Mouse (Mus musculus): ENCODE results near the gene H2-Eb1. TPM values are rescaled to one million over a fixed set of nuclear protein-coding genes. Genes with fewer than 3 reads are reported as not detected.

Gene H2-Eb1
- total and polyA plus RNA-seq, 3 experiments: not detected

- TF ChIP-seq CTCF (IDR thresholded peaks at IDR 0.05; ENCODE audit: low read depth, low read length) (peak; percentile 86), TAL1 (conservative IDR thresholded peaks at IDR 0.05; ENCODE audit: low read depth, low read length) (no peak), POLR2AphosphoS5 (IDR thresholded peaks at IDR 0.05; ENCODE audit: insufficient replicate concordance, low read depth, low read length) (no peak), GATA1 (IDR thresholded peaks at IDR 0.05; ENCODE audit: borderline replicate concordance, low read length) (no peak), GATA2 (IDR thresholded peaks at IDR 0.05; ENCODE audit: borderline replicate concordance, low read depth, low read length) (no peak)
- Histone ChIP-seq H3K27me3 (ENCODE audit: insufficient read depth, low read length) (no peaks in the 10 kb centered on the region; the same call in none of the 2 replicates), H3K9me3 (replicated peaks) (no peaks in the 10 kb centered on the region), H3K4me1 (ENCODE audit: insufficient read depth, low read depth, low read length) (no peaks in the 10 kb centered on the region), H3K4me3 (ENCODE audit: low read depth, low read length) (no peak overlapping the region), H3K36me3 (replicated peaks) (no peaks in the 10 kb centered on the region)
- DNase-seq (ENCODE audit: low spot score) (peak; percentile 13), ATAC-seq (ENCODE audit: extremely low read depth, insufficient number of reproducible peaks, low FRiP score, poor library complexity, severe bottlenecking) (no peak)
These were observed 43.8 kb downstream of the H2-Eb1 start for GRCm38 (mm10) chr17:34349429-34349828.

DNA sequence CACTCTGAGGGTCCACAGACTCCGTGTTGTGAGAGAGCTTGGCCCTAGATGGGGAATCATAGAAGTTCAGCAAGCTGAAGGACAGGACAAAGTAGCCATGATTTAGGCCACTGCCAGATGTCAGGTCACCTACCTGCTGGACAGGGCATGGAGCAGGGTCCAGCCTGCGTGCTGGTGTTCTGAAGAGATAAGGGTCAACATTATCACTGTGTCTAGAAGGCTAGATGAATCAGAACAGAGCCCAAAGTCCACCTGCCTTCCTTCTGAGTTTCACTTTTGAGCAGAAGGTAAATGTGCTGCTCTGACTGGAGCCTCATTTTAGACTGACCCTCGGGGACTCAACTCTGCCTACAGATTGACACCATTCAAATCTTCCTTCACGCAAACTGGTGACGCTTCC, 48.9 kb downstream of the H2-Eb1 start, which contains the start of gene Btnl2:
Gene Btnl2, plus strand, starts transcription at position 284 of the 400 bp plus-strand sequence.
- TF ChIP-seq POLR2AphosphoS5 (IDR thresholded peaks at IDR 0.05; ENCODE audit: insufficient replicate concordance, low read depth, low read length) (no peak), TAL1 (conservative IDR thresholded peaks at IDR 0.05; ENCODE audit: low read depth, low read length) (no peak), CTCF (IDR thresholded peaks at IDR 0.05; ENCODE audit: low read depth, low read length) (no peak), GATA2 (IDR thresholded peaks at IDR 0.05; ENCODE audit: borderline replicate concordance, low read depth, low read length) (no peak)
- DNase-seq (ENCODE audit: low spot score) (no peak), ATAC-seq (ENCODE audit: extremely low read depth, insufficient number of reproducible peaks, low FRiP score, poor library complexity, severe bottlenecking) (no peak)
- Histone ChIP-seq H3K36me3 (replicated peaks) (no peaks in the 10 kb centered on the region), H3K27me3 (ENCODE audit: insufficient read depth, low read length) (peaks cover 3% of the 10 kb centered on the region; the same call in 1 of the 2 replicates), H3K4me3 (ENCODE audit: low read depth, low read length) (no peak within 1 kb of the TSS), H3K9me3 (replicated peaks) (no peaks in the 10 kb centered on the region), H3K4me1 (ENCODE audit: insufficient read depth, low read depth, low read length) (no peaks in the 10 kb centered on the region)

- Histone ChIP-seq H3K9me3 (replicated peaks) (no peaks in the 10 kb centered on the region), H3K4me3 (ENCODE audit: low read depth, low read length) (no peak overlapping the region), H3K36me3 (replicated peaks) (no peaks in the 10 kb centered on the region), H3K27me3 (ENCODE audit: insufficient read depth, low read length) (peaks cover 3% of the 10 kb centered on the region; the same call in 1 of the 2 replicates), H3K4me1 (ENCODE audit: insufficient read depth, low read depth, low read length) (no peaks in the 10 kb centered on the region)
- ATAC-seq (ENCODE audit: extremely low read depth, insufficient number of reproducible peaks, low FRiP score, poor library complexity, severe bottlenecking) (no peak), DNase-seq (ENCODE audit: low spot score) (no peak)
- TF ChIP-seq TAL1 (conservative IDR thresholded peaks at IDR 0.05; ENCODE audit: low read depth, low read length): no peak
- no peak for TF ChIP-seq GATA1 (IDR thresholded peaks at IDR 0.05; ENCODE audit: borderline replicate concordance, low read length)
- no peak for TF ChIP-seq CTCF (IDR thresholded peaks at IDR 0.05; ENCODE audit: low read depth, low read length)
- TF ChIP-seq POLR2AphosphoS5 (IDR thresholded peaks at IDR 0.05; ENCODE audit: insufficient replicate concordance, low read depth, low read length): no peak
- TF ChIP-seq GATA2 (IDR thresholded peaks at IDR 0.05; ENCODE audit: borderline replicate concordance, low read depth, low read length): no peak
These were observed 49.3 kb downstream of the H2-Eb1 start for GRCm38 (mm10) chr17:34354940-34355339.

DNA sequence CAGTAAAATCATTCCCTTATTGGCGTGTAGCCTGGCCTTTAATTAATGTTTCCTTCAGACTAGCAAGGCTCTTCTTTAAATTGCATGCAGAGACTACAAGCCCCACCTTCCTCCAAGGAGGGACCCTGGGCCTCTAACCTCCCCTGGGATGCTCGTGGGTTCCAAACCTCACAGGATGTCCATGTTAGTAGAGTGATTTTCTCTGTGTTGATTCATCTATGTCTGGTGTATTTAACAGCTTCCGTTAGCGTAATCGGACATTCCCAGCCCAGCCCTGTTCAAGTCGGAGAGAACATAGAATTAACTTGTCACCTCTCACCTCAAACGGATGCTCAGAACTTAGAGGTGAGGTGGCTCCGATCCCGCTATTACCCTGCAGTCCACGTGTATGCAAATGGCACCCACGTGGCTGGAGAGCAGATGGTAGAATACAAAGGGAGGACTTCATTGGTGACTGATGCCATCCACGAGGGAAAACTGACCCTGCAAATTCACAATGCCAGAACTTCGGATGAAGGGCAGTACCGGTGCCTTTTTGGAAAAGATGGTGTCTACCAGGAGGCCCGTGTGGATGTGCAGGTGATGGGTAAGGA, 57.4 kb downstream of the H2-Eb1 start:
- no peaks in the 10 kb centered on the region for H3K9me3 ChIP-seq (replicated peaks)
- ATAC-seq (ENCODE audit: extremely low read depth, insufficient number of reproducible peaks, low FRiP score, poor library complexity, severe bottlenecking): no peak
- DNase-seq (ENCODE audit: low spot score): no peak

GRCm38 (mm10) chr17:34363676-34364310, 58.1 kb downstream of the H2-Eb1 start:
- Histone ChIP-seq H3K4me1 (ENCODE audit: insufficient read depth, low read depth, low read length) (no peaks in the 10 kb centered on the region), H3K4me3 (ENCODE audit: low read depth, low read length) (no peak overlapping the region), H3K27me3 (ENCODE audit: insufficient read depth, low read length) (peaks cover 6% of the 10 kb centered on the region; the same call in 1 of the 2 replicates), H3K36me3 (replicated peaks) (no peaks in the 10 kb centered on the region), H3K9me3 (replicated peaks) (no peaks in the 10 kb centered on the region)
- no peak for TF ChIP-seq CTCF (IDR thresholded peaks at IDR 0.05; ENCODE audit: low read depth, low read length)
- no peak for TF ChIP-seq GATA1 (IDR thresholded peaks at IDR 0.05; ENCODE audit: borderline replicate concordance, low read length)
- TF ChIP-seq POLR2AphosphoS5 (IDR thresholded peaks at IDR 0.05; ENCODE audit: insufficient replicate concordance, low read depth, low read length): no peak
- TF ChIP-seq GATA2 (IDR thresholded peaks at IDR 0.05; ENCODE audit: borderline replicate concordance, low read depth, low read length): no peak
- TF ChIP-seq TAL1 (conservative IDR thresholded peaks at IDR 0.05; ENCODE audit: low read depth, low read length): no peak
- ATAC-seq (ENCODE audit: extremely low read depth, insufficient number of reproducible peaks, low FRiP score, poor library complexity, severe bottlenecking) (no peak), DNase-seq (ENCODE audit: low spot score) (no peak)

More for the DNA sequence above, 57.4 kb downstream of the H2-Eb1 start:
- TF ChIP-seq CTCF (IDR thresholded peaks at IDR 0.05; ENCODE audit: low read depth, low read length) (no peak), GATA2 (IDR thresholded peaks at IDR 0.05; ENCODE audit: borderline replicate concordance, low read depth, low read length) (no peak), POLR2AphosphoS5 (IDR thresholded peaks at IDR 0.05; ENCODE audit: insufficient replicate concordance, low read depth, low read length) (no peak), TAL1 (conservative IDR thresholded peaks at IDR 0.05; ENCODE audit: low read depth, low read length) (no peak), GATA1 (IDR thresholded peaks at IDR 0.05; ENCODE audit: borderline replicate concordance, low read length) (no peak)
- Histone ChIP-seq H3K27me3 (ENCODE audit: insufficient read depth, low read length) (peaks cover 2% of the 10 kb centered on the region; the same call in 1 of the 2 replicates), H3K4me3 (ENCODE audit: low read depth, low read length) (no peak overlapping the region), H3K4me1 (ENCODE audit: insufficient read depth, low read depth, low read length) (no peaks in the 10 kb centered on the region), H3K36me3 (replicated peaks) (no peaks in the 10 kb centered on the region)

DNA sequence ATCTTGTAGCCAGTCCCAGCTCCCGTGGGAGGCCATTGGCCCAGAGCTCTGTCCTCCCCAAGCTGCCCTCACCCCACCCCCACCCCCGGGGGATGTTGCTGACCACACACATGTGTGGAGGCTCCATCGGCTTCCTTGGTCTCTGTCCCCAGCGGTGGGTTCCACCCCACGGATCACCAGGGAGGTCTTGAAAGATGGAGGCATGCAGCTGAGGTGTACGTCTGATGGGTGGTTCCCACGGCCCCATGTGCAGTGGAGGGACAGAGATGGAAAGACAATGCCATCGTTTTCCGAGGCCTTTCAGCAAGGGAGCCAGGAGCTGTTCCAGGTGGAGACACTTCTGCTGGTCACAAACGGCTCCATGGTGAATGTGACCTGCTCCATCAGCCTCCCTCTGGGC, 59.4 kb downstream of the H2-Eb1 start:
- Histone ChIP-seq H3K36me3 (replicated peaks) (no peaks in the 10 kb centered on the region), H3K9me3 (replicated peaks) (no peaks in the 10 kb centered on the region), H3K27me3 (ENCODE audit: insufficient read depth, low read length) (peaks cover 6% of the 10 kb centered on the region; the same call in 1 of the 2 replicates), H3K4me1 (ENCODE audit: insufficient read depth, low read depth, low read length) (no peaks in the 10 kb centered on the region), H3K4me3 (ENCODE audit: low read depth, low read length) (no peak overlapping the region)
- DNase-seq (ENCODE audit: low spot score): no peak
- no peak for ATAC-seq (ENCODE audit: extremely low read depth, insufficient number of reproducible peaks, low FRiP score, poor library complexity, severe bottlenecking)
- no peak for TF ChIP-seq GATA2 (IDR thresholded peaks at IDR 0.05; ENCODE audit: borderline replicate concordance, low read depth, low read length)
- TF ChIP-seq TAL1 (conservative IDR thresholded peaks at IDR 0.05; ENCODE audit: low read depth, low read length): no peak
- no peak for TF ChIP-seq CTCF (IDR thresholded peaks at IDR 0.05; ENCODE audit: low read depth, low read length)
- TF ChIP-seq POLR2AphosphoS5 (IDR thresholded peaks at IDR 0.05; ENCODE audit: insufficient replicate concordance, low read depth, low read length): no peak
- TF ChIP-seq GATA1 (IDR thresholded peaks at IDR 0.05; ENCODE audit: borderline replicate concordance, low read length): no peak

Other genes with a start within 250 kb of the H2-Eb1 start
- not detected in 2 replicates for gene H2-Oa, start 213.5 kb upstream of the H2-Eb1 start, total RNA-seq (2014; fragmentation: Nextera tagmentation)
- gene H2-Oa, start 213.5 kb upstream of the H2-Eb1 start, total RNA-seq (2017): 0.11 TPM in 1 of 2 replicates, not detected in the other
- not detected in 2 replicates for gene H2-Oa, start 213.5 kb upstream of the H2-Eb1 start, polyA plus RNA-seq (2012)
- gene H2-DMa, start 186.3 kb upstream of the H2-Eb1 start, total RNA-seq (2014; fragmentation: Nextera tagmentation): 11.0 and 16.1 TPM in 2 replicates
- gene H2-DMa, start 186.3 kb upstream of the H2-Eb1 start, total RNA-seq (2017): 2.8 and 3.8 TPM in 2 replicates
- gene H2-DMa, start 186.3 kb upstream of the H2-Eb1 start, polyA plus RNA-seq (2012): 0.62 and 1.3 TPM in 2 replicates
- 336 and 447 TPM in 2 replicates for gene Brd2, start 183.2 kb upstream of the H2-Eb1 start, total RNA-seq (2014; fragmentation: Nextera tagmentation)
- gene Brd2, start 183.2 kb upstream of the H2-Eb1 start, total RNA-seq (2017): 214 and 244 TPM in 2 replicates
- gene Brd2, start 183.2 kb upstream of the H2-Eb1 start, polyA plus RNA-seq (2012): 198 and 298 TPM in 2 replicates
- not detected in 2 replicates for gene H2-DMb2, start 162.6 kb upstream of the H2-Eb1 start, total RNA-seq (2014; fragmentation: Nextera tagmentation)
- not detected in 2 replicates for gene H2-DMb2, start 162.6 kb upstream of the H2-Eb1 start, total RNA-seq (2017)
- gene H2-DMb2, start 162.6 kb upstream of the H2-Eb1 start, polyA plus RNA-seq (2012): not detected in 2 replicates
- not detected in 2 replicates for gene H2-DMb1, start 152.8 kb upstream of the H2-Eb1 start, total RNA-seq (2014; fragmentation: Nextera tagmentation)
- 0.41 and 0.44 TPM in 2 replicates for gene H2-DMb1, start 152.8 kb upstream of the H2-Eb1 start, total RNA-seq (2017)
- 0.06 and 0.10 TPM in 2 replicates for gene H2-DMb1, start 152.8 kb upstream of the H2-Eb1 start, polyA plus RNA-seq (2012)
- gene Tap1, start 118.3 kb upstream of the H2-Eb1 start, total RNA-seq (2014; fragmentation: Nextera tagmentation): 6.5 and 6.8 TPM in 2 replicates
- 7.2 and 11.0 TPM in 2 replicates for gene Tap1, start 118.3 kb upstream of the H2-Eb1 start, total RNA-seq (2017)
- 7.4 and 7.6 TPM in 2 replicates for gene Tap1, start 118.3 kb upstream of the H2-Eb1 start, polyA plus RNA-seq (2012)
- gene Psmb9, start 118.1 kb upstream of the H2-Eb1 start, total RNA-seq (2014; fragmentation: Nextera tagmentation): not detected in 2 replicates
- 3.7 and 4.8 TPM in 2 replicates for gene Psmb9, start 118.1 kb upstream of the H2-Eb1 start, total RNA-seq (2017)
- 1.5 and 1.9 TPM in 2 replicates for gene Psmb9, start 118.1 kb upstream of the H2-Eb1 start, polyA plus RNA-seq (2012)
- not detected in 2 replicates for gene Psmb8, start 108.1 kb upstream of the H2-Eb1 start, total RNA-seq (2014; fragmentation: Nextera tagmentation)
- 0.06 and 0.11 TPM in 2 replicates for gene Psmb8, start 108.1 kb upstream of the H2-Eb1 start, total RNA-seq (2017)
- gene Psmb8, start 108.1 kb upstream of the H2-Eb1 start, polyA plus RNA-seq (2012): 0.15 and 0.25 TPM in 2 replicates
- 7.8 and 8.7 TPM in 2 replicates for gene Tap2, start 102.3 kb upstream of the H2-Eb1 start, total RNA-seq (2014; fragmentation: Nextera tagmentation)
- 12.0 and 13.4 TPM in 2 replicates for gene Tap2, start 102.3 kb upstream of the H2-Eb1 start, total RNA-seq (2017)
- 56.4 and 58.9 TPM in 2 replicates for gene Tap2, start 102.3 kb upstream of the H2-Eb1 start, polyA plus RNA-seq (2012)
- not detected in 2 replicates for gene H2-Ob, start 67.0 kb upstream of the H2-Eb1 start, total RNA-seq (2014; fragmentation: Nextera tagmentation)
- 0.11 TPM in 1 of 2 replicates, not detected in the other for gene H2-Ob, start 67.0 kb upstream of the H2-Eb1 start, total RNA-seq (2017)
- not detected in 2 replicates for gene H2-Ob, start 67.0 kb upstream of the H2-Eb1 start, polyA plus RNA-seq (2012)
- not detected in 2 replicates for gene H2-Ab1, start 48.2 kb upstream of the H2-Eb1 start, total RNA-seq (2014; fragmentation: Nextera tagmentation)
- gene H2-Ab1, start 48.2 kb upstream of the H2-Eb1 start, total RNA-seq (2017): 0.27 and 0.29 TPM in 2 replicates
- 0.07 and 0.11 TPM in 2 replicates for gene H2-Ab1, start 48.2 kb upstream of the H2-Eb1 start, polyA plus RNA-seq (2012)
- gene H2-Aa, start 18.0 kb upstream of the H2-Eb1 start, total RNA-seq (2014; fragmentation: Nextera tagmentation): not detected in 2 replicates
- gene H2-Aa, start 18.0 kb upstream of the H2-Eb1 start, total RNA-seq (2017): 0.06 TPM in 1 of 2 replicates, not detected in the other
- not detected in 2 replicates for gene H2-Aa, start 18.0 kb upstream of the H2-Eb1 start, polyA plus RNA-seq (2012)
- gene H2-Eb2, start 19.8 kb downstream of the H2-Eb1 start, total RNA-seq (2014; fragmentation: Nextera tagmentation): not detected in 2 replicates
- gene H2-Eb2, start 19.8 kb downstream of the H2-Eb1 start, total RNA-seq (2017): 0.05 and 0.06 TPM in 2 replicates
- gene H2-Eb2, start 19.8 kb downstream of the H2-Eb1 start, polyA plus RNA-seq (2012): not detected in 2 replicates
- gene Btnl2, start 49.0 kb downstream of the H2-Eb1 start, total RNA-seq (2014; fragmentation: Nextera tagmentation): not detected in 2 replicates
- gene Btnl2, start 49.0 kb downstream of the H2-Eb1 start, total RNA-seq (2017): 0.05 TPM in 1 of 2 replicates, not detected in the other
- gene Btnl2, start 49.0 kb downstream of the H2-Eb1 start, polyA plus RNA-seq (2012): not detected in 2 replicates
- gene Btnl1, start 71.3 kb downstream of the H2-Eb1 start, total RNA-seq (2014; fragmentation: Nextera tagmentation): not detected in 2 replicates
- gene Btnl1, start 71.3 kb downstream of the H2-Eb1 start, total RNA-seq (2017): 0.22 TPM in 1 of 2 replicates, not detected in the other
- not detected in 2 replicates for gene Btnl1, start 71.3 kb downstream of the H2-Eb1 start, polyA plus RNA-seq (2012)
- gene BC051142, start 93.0 kb downstream of the H2-Eb1 start, total RNA-seq (2014; fragmentation: Nextera tagmentation): not detected in 2 replicates
- gene BC051142, start 93.0 kb downstream of the H2-Eb1 start, total RNA-seq (2017): 0.05 and 0.17 TPM in 2 replicates
- not detected in 2 replicates for gene BC051142, start 93.0 kb downstream of the H2-Eb1 start, polyA plus RNA-seq (2012)
- gene Btnl4, start 171.5 kb downstream of the H2-Eb1 start, total RNA-seq (2014; fragmentation: Nextera tagmentation): not detected in 2 replicates
- 0.22 TPM in 1 of 2 replicates, not detected in the other for gene Btnl4, start 171.5 kb downstream of the H2-Eb1 start, total RNA-seq (2017)
- not detected in 2 replicates for gene Btnl4, start 171.5 kb downstream of the H2-Eb1 start, polyA plus RNA-seq (2012)
- gene Btnl6, start 211.5 kb downstream of the H2-Eb1 start, total RNA-seq (2014; fragmentation: Nextera tagmentation): not detected in 2 replicates
- gene Btnl6, start 211.5 kb downstream of the H2-Eb1 start, total RNA-seq (2017): 0.11 TPM in 1 of 2 replicates, not detected in the other
- not detected in 2 replicates for gene Btnl6, start 211.5 kb downstream of the H2-Eb1 start, polyA plus RNA-seq (2012)

All from G1E (cell line).